Mouse (Mus musculus) olfactory bulb, adult 2 months (tissue): ENCODE data around the gene Kcna5. TPM values are rescaled to one million over a fixed set of nuclear protein-coding genes. Genes with fewer than 3 reads are reported as not detected.

Experiments used
- H3K27ac ChIP-seq: fragments of 200-500 bp; 2 replicates; pipeline ENCODE4 v1.5.1; 2012; ENCODE audit warnings: low read depth, low read length; ENCODE audit not compliant: insufficient read depth
- H3K4me1 ChIP-seq: fragments of 200-500 bp; 2 replicates; pipeline ENCODE4 v1.6.1; 2012; ENCODE audit warnings: low read length; ENCODE audit not compliant: control insufficient read depth, insufficient read depth
- H3K4me3 ChIP-seq: fragments of 200-500 bp; 2 replicates; pipeline ENCODE4 v1.5.1; 2012; ENCODE audit warnings: mild to moderate bottlenecking, low read depth, low read length, moderate library complexity; ENCODE audit not compliant: insufficient read depth
- CTCF ChIP-seq: fragments of 200-500 bp; IDR thresholded peaks from 2 replicates; pipeline ENCODE4 v1.5.1; 2012; ENCODE audit warnings: low read depth, mild to moderate bottlenecking, low read length, moderate library complexity; ENCODE audit not compliant: insufficient read depth
- POLR2A ChIP-seq: fragments of 200-500 bp; IDR thresholded peaks from 2 replicates; pipeline ENCODE4 v1.6.1; 2012; ENCODE audit warnings: mild to moderate bottlenecking, low read depth, low read length, moderate library complexity; ENCODE audit not compliant: insufficient read depth
- WGBS: fragments of 180-500 bp; shearing (Covaris S2); methylation state at CpG from one replicate; pipeline ENCODE4 v1.1.7; 2018; 5-methylcytosine and 5-hydroxymethylcytosine counted together
- polyA plus RNA-seq: library from polyadenylated mRNA; stranded (reverse); fragments of >200 nt; gene quantifications from 2 replicates; pipeline ENCODE4 v1.2.4, GENCODE M21; 2012; ENCODE audit warnings: low replicate concordance; ENCODE audit not compliant: missing spikeins, insufficient read depth, insufficient read length

Kcna5 gene
- polyA plus RNA-seq = not detected in 2 replicates

GRCm38 (mm10) chr6:126535208-126535910 lies at the start of gene Kcna5:
Gene Kcna5, minus strand, starts transcription at chr6:126535412.
- H3K4me3 ChIP-seq = peak within 1 kb of the TSS; percentile 40
- peak within 1 kb of the TSS; percentile 22 for H3K27ac ChIP-seq
- peaks cover 26% of the 10 kb centered on the region for H3K4me1 ChIP-seq
- 7% methylated on average over 15 of the region's 15 CpGs for WGBS
- TF ChIP-seq POLR2A = no peak
- TF ChIP-seq CTCF = no peak

GRCm38 (mm10) chr6:126583075-126583474 lies 47.9 kb upstream of the Kcna5 start:
- peaks cover 29% of the 10 kb centered on the region for H3K4me1 ChIP-seq

GRCm38 (mm10) chr6:126581632-126582031 lies 46.4 kb upstream of the Kcna5 start:
- Histone ChIP-seq H3K4me1 (peaks cover 30% of the 10 kb centered on the region), H3K27ac (peak overlapping the region; percentile 34), H3K4me3 (no peak overlapping the region)
- no peak for TF ChIP-seq CTCF
- 40% methylated on average over 8 of the region's 8 CpGs for WGBS

More at GRCm38 (mm10) chr6:126583075-126583474, 47.9 kb upstream of the Kcna5 start:
- no peak overlapping the region for H3K27ac ChIP-seq
- H3K4me3 ChIP-seq = no peak overlapping the region
- TF ChIP-seq CTCF (peak; percentile 63; the same call in 1 of the 2 replicates), POLR2A (no peak)
- WGBS = 69% methylated on average over 7 of the region's 7 CpGs

- H3K4me3 ChIP-seq = no peak overlapping the region
- no peak overlapping the region for H3K27ac ChIP-seq
- no peak for TF ChIP-seq CTCF
- TF ChIP-seq POLR2A = no peak
- WGBS = 91% methylated on average over 3 of the region's 3 CpGs
- peaks cover 26% of the 10 kb centered on the region for H3K4me1 ChIP-seq
These were observed 45.4 kb upstream of the Kcna5 start for GRCm38 (mm10) chr6:126580571-126580970.

GRCm38 (mm10) chr6:126577415-126577814 lies 42.2 kb upstream of the Kcna5 start:
- whole genome bisulfite sequencing = 77% methylated on average over 3 of the region's 3 CpGs
- H3K4me3 ChIP-seq = no peak overlapping the region

GRCm38 (mm10) chr6:126576566-126576965 lies 41.4 kb upstream of the Kcna5 start:
- WGBS = 41% methylated on average over 1 of the region's 1 CpGs
- TF ChIP-seq POLR2A (no peak), CTCF (no peak)
- Histone ChIP-seq H3K4me1 (peaks cover 18% of the 10 kb centered on the region), H3K4me3 (no peak overlapping the region), H3K27ac (no peak overlapping the region)

More at GRCm38 (mm10) chr6:126577415-126577814, 42.2 kb upstream of the Kcna5 start:
- no peak overlapping the region for H3K27ac ChIP-seq
- TF ChIP-seq CTCF = no peak
- no peak for TF ChIP-seq POLR2A
- peaks cover 21% of the 10 kb centered on the region for H3K4me1 ChIP-seq

GRCm38 (mm10) chr6:126574778-126575177 lies 39.6 kb upstream of the Kcna5 start:
- Histone ChIP-seq H3K4me1 (peaks cover 16% of the 10 kb centered on the region), H3K4me3 (no peak overlapping the region), H3K27ac (no peak overlapping the region)
- TF ChIP-seq CTCF (no peak), POLR2A (no peak)
- 81% methylated on average over 7 of the region's 7 CpGs for WGBS

GRCm38 (mm10) chr6:126573021-126573420 lies 37.8 kb upstream of the Kcna5 start:
- WGBS = 81% methylated on average over 5 of the region's 5 CpGs
- Histone ChIP-seq H3K4me3 (no peak overlapping the region), H3K4me1 (peaks cover 24% of the 10 kb centered on the region), H3K27ac (no peak overlapping the region)
- no peak for TF ChIP-seq CTCF
- no peak for TF ChIP-seq POLR2A

GRCm38 (mm10) chr6:126569809-126570208 lies 34.6 kb upstream of the Kcna5 start:
- Histone ChIP-seq H3K4me3 (no peak overlapping the region), H3K27ac (peak overlapping the region; percentile 98), H3K4me1 (peaks cover 36% of the 10 kb centered on the region)
- no peak for TF ChIP-seq POLR2A
- TF ChIP-seq CTCF = no peak
- WGBS = 28% methylated on average over 7 of the region's 7 CpGs
